Mouse (Mus musculus) layer of hippocampus, adult 9-11 months (tissue): ENCODE measurements around the gene Tef.

Source experiments
- DNase-seq: peaks from one replicate; pipeline ENCODE4 v3.0.0; 2022

The Tef gene

DNA sequence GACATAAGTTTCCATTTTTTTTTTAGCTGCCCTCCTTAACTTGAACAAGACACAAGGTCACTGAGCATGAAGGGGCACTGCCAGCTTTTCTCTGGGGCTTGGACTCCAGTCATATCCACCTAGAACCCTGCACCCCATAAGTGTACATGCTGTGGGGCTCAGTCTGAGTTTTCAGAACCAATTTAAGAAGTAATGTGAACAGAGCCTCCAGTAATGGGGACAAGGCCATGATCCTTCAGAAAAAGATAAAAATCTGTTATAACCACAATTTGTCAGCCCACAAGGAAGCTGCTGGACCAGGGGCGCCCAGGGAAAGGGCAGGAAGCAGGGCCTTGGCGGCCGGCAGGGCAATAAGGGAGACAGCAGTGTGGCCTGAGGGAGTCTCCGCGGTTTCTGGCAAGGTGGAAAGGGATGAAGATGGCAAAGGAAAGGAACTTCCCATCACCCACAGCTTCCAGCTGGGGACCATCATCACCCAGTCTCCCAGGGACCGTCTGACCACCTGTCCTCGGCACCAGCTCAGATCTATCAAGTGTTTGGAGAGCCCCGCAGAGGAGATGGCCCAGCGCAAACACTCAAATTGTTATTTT is 50.3 kb downstream of the Tef start:
- no peak for DNase-seq

DNA sequence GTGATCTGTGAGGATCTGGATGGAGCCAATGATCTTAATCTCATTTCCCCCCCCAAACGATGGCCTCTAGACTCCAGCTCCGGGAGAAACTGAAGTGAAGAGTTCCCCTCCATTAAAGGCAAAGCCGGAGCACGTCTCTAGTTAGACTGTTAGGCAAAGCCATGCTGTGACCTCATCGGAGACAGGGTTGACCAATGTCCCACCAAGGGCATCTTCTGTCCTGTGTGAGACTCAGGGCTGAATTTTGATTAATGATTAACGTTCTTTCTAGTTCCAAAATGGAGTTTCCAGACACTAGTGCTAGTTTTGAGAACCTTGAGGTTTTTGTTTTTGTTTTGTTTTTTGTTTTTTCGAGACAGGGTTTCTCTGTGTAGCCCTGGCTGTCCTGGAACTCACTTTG is 50.9 kb downstream of the Tef start:
- no peak for DNase-seq

DNA sequence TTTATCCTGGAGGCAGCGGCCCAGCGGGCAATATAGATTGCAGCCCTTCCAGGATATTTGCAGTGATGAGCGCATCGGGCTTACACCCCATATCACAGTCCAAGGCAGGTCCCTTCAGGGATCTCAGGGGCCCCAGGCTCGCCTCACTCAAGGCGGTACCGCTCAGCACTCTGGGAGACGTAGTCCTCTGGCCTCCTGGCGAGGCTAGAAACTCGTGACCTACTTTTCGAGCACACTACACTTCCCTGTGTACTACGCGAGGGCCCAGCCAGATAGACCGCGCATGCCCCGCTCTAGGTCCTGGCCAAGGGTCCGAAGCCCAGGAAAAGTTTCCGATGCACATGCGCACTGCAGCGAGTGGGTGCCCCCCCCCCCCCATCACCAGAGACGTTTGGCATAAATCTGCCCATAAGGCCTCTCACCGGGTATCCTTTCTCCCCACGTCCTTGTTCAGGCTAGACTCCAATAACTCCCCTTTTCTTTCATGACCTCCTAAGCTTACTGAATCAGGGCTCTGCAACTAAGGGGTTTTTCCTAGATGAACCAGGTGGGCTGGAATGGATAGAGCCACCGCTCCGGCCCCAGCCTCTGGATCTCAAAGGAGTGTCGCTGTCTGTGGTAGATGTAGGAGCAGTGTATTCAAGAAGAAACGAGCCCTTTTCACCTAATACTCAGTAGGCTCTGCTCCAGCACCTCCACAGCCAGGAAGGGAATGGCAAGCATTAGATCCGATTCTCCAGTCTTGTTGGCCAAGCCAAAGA is 54.0 kb downstream of the Tef start:
- peak; percentile 93 for DNase-seq

DNA sequence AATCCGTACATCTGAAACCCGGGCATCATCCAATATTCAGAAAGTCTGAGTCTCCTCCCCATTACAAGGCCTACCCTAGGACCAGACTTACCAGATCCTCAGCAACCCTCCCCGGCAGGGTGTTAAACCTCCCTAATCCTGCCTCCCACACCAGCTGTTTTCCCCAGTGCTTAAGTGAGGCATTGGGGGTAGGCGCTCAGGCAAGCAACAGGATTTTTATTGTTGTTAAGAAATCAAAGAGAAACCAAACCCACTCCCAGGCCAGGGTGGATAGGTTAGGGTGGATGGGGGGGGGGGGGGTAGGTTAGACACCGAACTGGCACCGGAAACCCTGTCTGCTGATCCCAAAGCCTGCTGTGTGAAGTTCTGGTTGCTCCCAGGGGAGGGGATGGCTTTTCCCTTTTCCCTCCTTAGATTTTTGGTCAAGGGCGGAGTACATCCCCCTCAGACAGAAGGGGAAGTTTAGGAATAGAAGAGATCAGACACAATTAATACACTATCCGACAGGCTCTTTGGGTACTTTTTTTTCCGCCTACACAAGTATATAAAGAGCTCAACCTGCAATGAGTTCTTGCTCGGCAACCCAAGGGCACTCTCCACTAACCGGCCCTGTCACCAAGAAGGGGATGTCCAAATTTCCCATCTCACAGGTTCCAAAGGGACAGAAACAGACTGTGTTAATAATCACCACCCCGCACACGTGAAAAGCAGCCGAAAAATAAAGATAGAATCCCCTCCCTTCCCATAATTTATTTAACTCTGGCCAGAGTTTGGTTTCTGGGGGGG is 54.9 kb downstream of the Tef start:
- DNase-seq, result no peak

DNA sequence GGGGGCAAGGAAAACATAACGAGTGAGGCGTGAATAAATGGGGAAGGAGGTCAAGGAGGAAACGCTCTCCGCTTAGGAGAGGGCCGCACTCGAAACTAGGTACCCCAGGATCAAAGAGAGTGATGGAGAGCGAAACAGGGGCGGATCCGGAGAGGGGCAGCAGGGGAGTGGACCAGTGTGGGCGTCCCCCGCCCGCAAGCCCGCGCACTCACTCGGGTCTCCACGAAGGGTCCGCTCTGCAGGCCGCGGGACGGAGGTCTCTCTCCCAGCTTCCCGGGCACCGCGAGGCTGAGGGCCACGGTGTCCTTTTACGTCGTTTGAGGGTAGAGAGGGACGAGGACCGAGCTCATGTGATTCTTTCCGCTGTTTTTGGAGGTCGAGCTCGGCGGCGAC is 55.5 kb downstream of the Tef start:
- no peak for DNase-seq

DNA sequence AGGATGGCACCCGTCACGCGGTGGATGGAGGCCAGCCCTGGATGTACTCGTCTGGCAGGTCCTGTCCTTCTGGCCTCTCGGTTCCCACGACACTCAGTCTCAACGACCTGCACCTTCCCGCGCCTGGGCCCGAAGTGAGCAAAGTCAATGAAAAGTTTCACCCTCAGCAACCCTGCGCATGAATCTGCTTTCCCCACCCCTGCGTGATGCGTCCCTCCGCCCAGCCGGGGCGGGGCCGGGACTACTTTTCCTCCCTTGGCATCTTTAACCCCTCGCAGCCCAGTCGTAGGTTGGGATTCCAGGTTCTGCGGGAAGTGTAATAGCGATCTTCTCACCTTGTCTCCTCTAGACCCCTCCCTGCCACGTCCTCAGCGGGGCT is 55.9 kb downstream of the Tef start:
- peak; percentile 88 for DNase-seq

DNA sequence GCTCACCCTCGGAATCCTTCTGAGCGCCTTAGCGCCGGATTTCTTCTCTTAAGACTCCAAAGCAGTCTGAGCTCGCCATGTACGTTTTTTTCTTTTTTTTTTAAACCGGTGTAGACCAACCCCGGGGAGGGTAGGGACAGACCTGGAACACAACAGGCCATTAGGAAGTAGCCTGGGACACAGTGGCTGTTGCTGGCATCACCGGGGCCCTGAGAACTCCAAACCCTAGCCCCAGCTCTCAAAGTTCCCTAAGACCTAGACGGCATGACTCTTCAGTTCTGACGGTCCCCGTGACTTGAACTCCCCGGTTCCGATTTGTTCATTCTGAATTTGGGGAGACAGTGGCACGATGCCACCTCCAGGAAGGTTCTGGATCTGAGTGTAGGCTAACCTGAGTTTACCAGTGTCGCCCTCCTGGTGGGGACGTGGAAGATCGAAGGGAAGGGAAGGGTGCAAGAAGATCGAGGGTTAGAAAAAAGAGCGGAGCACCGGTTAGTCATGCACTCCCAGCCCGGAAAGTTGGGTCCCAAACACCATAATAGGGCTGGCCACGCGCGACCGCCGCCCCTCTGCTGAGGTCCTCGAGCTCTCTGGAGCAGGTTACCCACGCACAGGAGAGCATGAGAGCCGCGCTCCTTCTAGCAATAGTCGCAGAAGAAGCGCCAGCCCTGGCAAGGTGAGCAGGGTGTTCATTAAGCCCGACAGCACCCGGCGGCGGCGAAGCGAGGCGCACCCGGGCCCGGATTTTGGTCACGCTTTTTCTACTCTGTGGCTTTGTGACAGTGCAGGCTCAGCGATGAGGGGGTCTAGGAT is 56.5 kb downstream of the Tef start, which contains the start of gene Tob2:
Gene Tob2 (minus strand): TSS at position 280 of the 813 bp plus-strand sequence.
- peak; percentile 83 for DNase-seq

DNA sequence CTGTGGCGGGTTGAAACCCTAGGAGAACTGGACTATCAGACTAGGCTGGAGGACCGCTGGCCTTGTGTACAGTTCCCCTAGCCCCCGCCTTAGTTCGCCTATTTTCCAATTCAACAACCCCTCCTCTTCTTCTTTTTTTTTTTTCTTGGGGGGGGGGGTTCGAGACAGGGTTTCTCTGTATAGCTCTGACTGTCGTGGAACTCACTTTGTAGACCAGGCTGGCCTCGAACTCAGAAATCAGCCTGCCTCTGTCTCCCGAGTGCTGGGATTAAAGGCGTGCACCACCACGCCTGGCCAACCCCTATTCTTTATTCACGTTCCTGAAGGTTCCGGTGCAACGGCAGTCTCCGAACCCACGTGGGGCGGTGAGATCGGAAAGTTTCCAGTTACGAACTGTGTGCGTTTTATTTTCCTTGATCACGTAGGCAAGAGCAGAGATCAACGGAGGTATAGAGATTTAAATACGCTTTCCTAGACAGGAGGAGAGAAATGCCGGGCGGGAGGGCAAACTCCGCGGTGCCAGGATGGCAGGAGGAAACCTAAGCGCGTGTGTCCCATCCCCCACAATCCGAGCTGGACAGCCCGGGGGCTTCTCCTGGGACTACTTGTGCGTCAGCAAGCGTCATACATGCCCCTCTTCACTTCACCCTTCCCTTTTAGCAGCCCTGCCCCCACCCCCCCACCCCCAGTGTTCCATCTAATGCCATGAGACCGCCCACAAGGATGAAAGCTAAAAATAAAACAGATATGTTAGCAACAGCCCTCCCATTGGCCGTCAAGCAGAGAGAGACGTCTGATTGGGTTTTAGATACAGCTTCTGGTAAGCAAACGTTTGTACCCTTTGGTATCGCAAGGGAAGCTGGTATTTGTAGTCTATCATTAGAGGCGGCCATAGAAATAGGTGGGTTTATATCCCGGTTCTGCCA is 57.4 kb downstream of the Tef start:
- peak; percentile 97 for DNase-seq

DNA sequence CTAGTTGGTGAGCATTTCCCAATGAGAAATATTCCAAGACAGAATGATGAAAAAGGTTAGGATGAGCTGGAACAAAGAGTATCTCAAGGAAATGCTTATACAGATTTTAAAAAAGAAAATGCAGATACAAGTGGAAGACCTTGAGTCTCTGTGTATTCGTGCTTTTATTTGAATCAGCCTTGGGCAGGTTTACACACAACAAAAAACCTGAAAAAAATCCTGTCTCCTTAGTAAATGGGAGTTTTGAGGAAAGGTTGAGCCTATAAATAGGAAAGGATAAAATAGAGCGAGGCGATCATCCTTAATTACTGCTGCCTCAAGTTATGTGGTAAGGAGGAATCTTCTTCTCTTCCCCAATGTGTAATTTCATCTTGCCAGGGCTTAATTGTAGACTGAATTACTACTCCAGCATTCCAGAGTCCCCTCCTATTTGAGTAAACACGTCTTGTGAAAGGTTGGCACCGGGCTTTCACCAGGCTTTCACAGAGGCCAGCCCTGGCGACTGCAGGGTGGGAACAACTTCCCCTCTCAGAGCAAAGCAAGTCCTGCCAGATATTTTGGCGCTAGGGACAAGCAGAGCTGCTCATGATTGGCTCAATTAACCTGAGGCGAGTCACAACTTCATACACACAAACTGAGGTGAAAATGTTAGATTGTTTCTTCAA is 58.4 kb downstream of the Tef start:
- no peak for DNase-seq

DNA sequence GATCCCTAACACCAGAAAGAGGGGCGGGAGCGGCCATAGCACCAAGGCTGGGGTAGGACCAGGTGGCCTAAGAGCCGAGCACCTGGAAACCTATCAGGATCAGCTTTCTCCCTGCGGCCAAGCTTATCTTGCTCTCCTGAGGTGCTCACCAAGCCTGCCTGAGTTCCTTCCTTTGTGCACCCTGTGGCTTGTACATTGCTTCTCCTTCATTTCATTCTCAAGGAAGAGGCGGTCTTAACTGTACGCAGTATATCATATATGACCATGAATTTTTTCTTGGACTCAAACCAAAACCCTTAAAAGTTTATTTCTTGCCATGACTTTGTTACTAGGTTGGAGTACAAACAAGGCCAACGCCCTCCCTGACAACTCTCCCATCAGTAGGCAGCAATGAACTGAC is 62.0 kb downstream of the Tef start:
- no peak for DNase-seq

DNA sequence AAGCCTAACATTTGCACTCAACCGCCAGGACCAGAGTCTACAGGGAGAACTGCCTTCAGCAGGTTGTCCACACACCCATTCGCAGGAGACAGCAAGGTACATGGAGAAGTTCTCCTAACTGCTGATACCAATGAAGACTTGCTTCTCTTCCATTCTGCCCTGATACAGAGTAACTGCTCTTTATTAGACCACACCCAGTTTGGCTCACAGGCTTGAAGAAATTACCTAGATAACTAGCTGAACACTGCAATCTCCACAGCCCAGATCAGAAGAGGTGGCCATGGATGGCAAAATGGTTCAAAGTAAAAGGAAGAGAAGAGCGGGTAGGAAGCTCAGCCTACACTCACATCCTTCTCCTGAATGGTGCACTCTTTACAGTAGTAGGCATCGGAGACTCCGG is 67.8 kb downstream of the Tef start:
- no peak for DNase-seq

DNA sequence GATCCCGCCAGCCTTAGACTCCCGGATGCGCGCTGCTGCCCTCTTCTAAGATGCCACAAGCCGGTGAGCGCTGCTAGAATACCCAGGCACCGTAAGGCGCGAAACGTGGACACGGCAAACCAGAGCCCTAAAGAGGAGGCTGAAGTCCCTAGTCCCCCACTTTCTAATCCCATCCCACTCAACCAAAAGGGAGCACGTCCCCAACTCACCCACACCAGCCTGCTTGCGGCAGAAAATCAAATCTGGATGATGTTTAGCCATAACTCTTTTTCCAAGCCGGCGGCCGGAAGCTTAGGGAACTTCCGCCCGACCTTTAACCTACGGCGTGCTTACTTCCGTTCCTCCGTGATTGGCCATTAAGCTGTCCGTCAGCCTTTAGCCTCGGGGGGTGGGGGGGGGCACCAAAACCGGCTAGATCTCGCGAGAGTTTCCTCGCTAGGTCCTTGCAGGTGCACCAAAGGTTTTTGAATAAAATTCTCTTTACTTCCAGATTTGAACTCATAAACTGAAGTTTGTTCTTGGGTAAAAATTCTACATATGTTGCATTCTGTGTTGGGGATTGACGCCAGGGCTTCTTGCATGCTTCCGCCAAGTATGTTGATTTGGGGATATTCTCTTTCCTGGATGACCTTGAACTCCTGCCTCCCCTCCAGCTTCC is 69.5 kb downstream of the Tef start, which contains the start of gene Phf5a:
Gene Phf5a (minus strand): TSS at position 308 of the 658 bp plus-strand sequence.
- peak; percentile 87 for DNase-seq

DNA sequence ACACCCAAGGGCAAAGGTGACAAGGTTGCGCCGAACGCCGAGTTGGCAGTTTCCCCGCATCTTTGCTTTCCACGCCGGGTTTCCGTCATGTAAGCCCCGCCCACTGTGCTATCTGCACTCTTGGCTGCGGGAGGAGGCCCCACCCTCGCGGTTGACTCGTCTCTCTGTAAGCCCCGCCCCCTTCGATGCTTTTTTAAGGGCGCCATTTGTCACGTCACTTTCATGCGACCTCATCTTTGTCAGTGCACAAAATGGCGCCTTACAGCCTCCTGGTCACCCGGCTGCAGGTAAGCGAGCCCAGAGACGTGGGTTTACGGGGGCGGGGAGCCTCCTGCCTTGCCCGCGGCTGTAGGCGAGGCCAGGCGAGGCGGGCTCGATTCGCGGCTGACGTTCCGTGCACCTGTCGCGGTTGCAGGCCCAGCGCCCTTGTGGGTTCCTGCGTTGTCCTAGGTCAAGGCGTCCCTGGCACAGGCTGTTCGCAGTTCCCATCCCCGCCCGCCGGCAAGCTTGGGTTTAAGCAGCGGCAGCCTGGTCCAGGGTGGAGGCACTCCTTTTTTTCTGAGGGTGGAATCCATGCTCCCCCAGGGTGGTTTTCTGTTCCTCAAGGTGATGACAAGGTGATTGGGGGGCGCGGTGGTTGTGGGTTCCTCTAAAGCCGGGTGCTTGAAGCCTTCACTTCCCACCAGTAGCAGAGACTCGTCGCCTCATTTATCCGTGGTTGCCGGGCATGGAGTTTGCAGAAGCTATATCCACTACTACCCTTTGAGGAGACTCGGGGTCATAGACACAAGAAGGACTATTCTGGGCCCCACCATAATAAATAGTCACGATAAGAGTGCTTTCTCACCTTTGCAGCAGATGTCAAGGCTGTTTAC is 70.3 kb downstream of the Tef start, which contains the start of gene Aco2:
Gene Aco2 (plus strand): TSS at position 48 of the 875 bp plus-strand sequence.
- peak; percentile 99 for DNase-seq
